Mouse (Mus musculus) ES-E14 (cell line): ENCODE results near the gene Inava. TPM values are rescaled to one million over a fixed set of nuclear protein-coding genes. Genes with fewer than 3 reads are reported as not detected.

Experiments used
- DNase-seq: peaks from one replicate; pipeline ENCODE4 v3.0.0-alpha.2; 2013; ENCODE audit warnings: low read depth, low spot score
- H3K27ac ChIP-seq: 2 replicates; pipeline ENCODE4 v1.5.1; 2012; ENCODE audit warnings: low read depth, mild to moderate bottlenecking, low read length, moderate library complexity, mixed read lengths; ENCODE audit not compliant: poor library complexity, insufficient read depth, severe bottlenecking
- H3K36me3 ChIP-seq: 2 replicates; pipeline ENCODE4 v1.6.1; 2012; ENCODE audit warnings: mild to moderate bottlenecking, low read length, moderate library complexity, mixed read lengths; ENCODE audit not compliant: control insufficient read depth, poor library complexity, insufficient read depth, severe bottlenecking
- H3K4me1 ChIP-seq, 2 experiments: fragments of 150-350 bp in 1 of 2; sonication (generic) in 1 of 2; 2 replicates each; pipeline ENCODE4 v1.6.1; 2012; ENCODE audit warnings: low read length in 2 of 2, mild to moderate bottlenecking in 1 of 2, mixed read lengths in 1 of 2; ENCODE audit not compliant: control insufficient read depth in 2 of 2, insufficient read depth in 2 of 2, poor library complexity in 1 of 2
- H3K4me3 ChIP-seq, 2 experiments: fragments of 150-350 bp in 1 of 2; sonication (generic) in 1 of 2; 2 replicates each; pipeline ENCODE4 v1.5.1; 2012; ENCODE audit warnings: low read length in 2 of 2, low read depth in 1 of 2, mild to moderate bottlenecking in 1 of 2, mixed read lengths in 1 of 2; ENCODE audit not compliant: insufficient read depth in 1 of 2, poor library complexity in 1 of 2, severe bottlenecking in 1 of 2
- H3K9ac ChIP-seq: 2 replicates; pipeline ENCODE4 v1.6.1; 2012; ENCODE audit warnings: low read depth, mild to moderate bottlenecking, low read length, mixed read lengths; ENCODE audit not compliant: poor library complexity, insufficient read depth, severe bottlenecking
- H3K9me3 ChIP-seq: fragments of 150-350 bp; sonication (generic); 2 replicates; pipeline ENCODE4 v1.6.1; 2012; ENCODE audit warnings: low read depth, mild to moderate bottlenecking, low read length; ENCODE audit not compliant: control insufficient read depth, insufficient read depth
- CHD2 ChIP-seq: IDR thresholded peaks from 2 replicates; pipeline ENCODE4 v1.6.1; 2014; ENCODE audit warnings: mild to moderate bottlenecking, low read depth, low read length, inconsistent platforms
- HCFC1 ChIP-seq: IDR thresholded peaks from 2 replicates; pipeline ENCODE4 v1.6.1; 2012; ENCODE audit warnings: low read length, inconsistent platforms, borderline replicate concordance; ENCODE audit not compliant: insufficient read depth
- MAFK ChIP-seq: IDR thresholded peaks from 2 replicates; pipeline ENCODE4 v1.6.1; 2014; ENCODE audit warnings: mild to moderate bottlenecking, low read depth, low read length, inconsistent platforms; ENCODE audit not compliant: insufficient read depth
- ZC3H11A ChIP-seq: IDR thresholded peaks from 2 replicates; pipeline ENCODE4 v1.6.1; 2012; ENCODE audit warnings: low read depth, mild to moderate bottlenecking, inconsistent platforms, low read length, borderline replicate concordance
- ZNF384 ChIP-seq: IDR thresholded peaks from 2 replicates; pipeline ENCODE4 v1.6.1; 2012; ENCODE audit warnings: low read depth, low read length, inconsistent platforms
- in situ Hi-C, 2 experiments: fragments of 600-800 bp; cut with MboI; formaldehyde crosslinking; loops; one replicate each; pipeline ENCODE4 v1.15.1; 2025; ENCODE audit warnings: low sequenced_read_pairs in 2 of 2, inconsistent platforms in 1 of 2; ENCODE audit not compliant: unreplicated experiment in 2 of 2
- total RNA-seq: library from RNA; depleted of rRNA; stranded (reverse); fragments of 300-350 nt; gene quantifications from 2 replicates; pipeline ENCODE4 v1.2.3, GENCODE M21; 2012

Inava gene
- total RNA-seq, 1 experiment: 8.5 TPM

- Histone ChIP-seq H3K4me1 (no peaks in the 10 kb centered on the region), H3K9me3 (no peaks in the 10 kb centered on the region), H3K36me3 (no peaks in the 10 kb centered on the region), H3K27ac (no peak overlapping the region), H3K9ac (no peak overlapping the region), H3K4me3 (no peak overlapping the region)
- TF ChIP-seq ZC3H11A: no peak
- no peak for TF ChIP-seq CHD2
- no peak for DNase-seq
- in situ Hi-C loops: no loop called here
Observed at GRCm38 (mm10) chr1:136244469-136244868, 10.4 kb upstream of the Inava start.

- DNase-seq: no peak
- in situ Hi-C loops: no loop called here
- no peak for TF ChIP-seq MAFK
- no peak for TF ChIP-seq ZNF384
- no peak for TF ChIP-seq HCFC1
- TF ChIP-seq ZC3H11A: no peak
- no peak for TF ChIP-seq CHD2
- Histone ChIP-seq H3K4me1 (no peaks in the 10 kb centered on the region), H3K9ac (no peak overlapping the region), H3K36me3 (no peaks in the 10 kb centered on the region), H3K27ac (no peak overlapping the region), H3K4me3 (no peak overlapping the region), H3K9me3 (no peaks in the 10 kb centered on the region)
Observed at GRCm38 (mm10) chr1:136241801-136242200, 7.7 kb upstream of the Inava start.

- TF ChIP-seq MAFK: no peak
- TF ChIP-seq HCFC1: no peak
- TF ChIP-seq CHD2: no peak
- DNase-seq: no peak
- H3K36me3 ChIP-seq: no peaks in the 10 kb centered on the region
- H3K9ac ChIP-seq: no peak overlapping the region
- H3K27ac ChIP-seq: no peak overlapping the region
- in situ Hi-C loops: no loop called here
- 0 out of 4 replicates have a peak, but pooled peaks cover 0 to 2% of the 10 kb centered on the region in 2 experiments for H3K4me1 ChIP-seq
- H3K9me3 ChIP-seq: no peaks in the 10 kb centered on the region
- H3K4me3 ChIP-seq: no peak overlapping the region
Observed at GRCm38 (mm10) chr1:136238495-136238894, 4.4 kb upstream of the Inava start.

- no peaks in the 10 kb centered on the region for H3K9me3 ChIP-seq
- peaks cover 7 to 18% of the 10 kb centered on the region in 2 experiments; a peak in 3 of 4 replicates for H3K4me1 ChIP-seq
- no peak for DNase-seq
- TF ChIP-seq MAFK (no peak), ZNF384 (no peak), ZC3H11A (no peak)
- no peaks in the 10 kb centered on the region for H3K36me3 ChIP-seq
- H3K9ac ChIP-seq: peak overlapping the region; percentile 86
- no peak overlapping the region for H3K27ac ChIP-seq
- in situ Hi-C loops: no loop called here
- H3K4me3 ChIP-seq: peak overlapping the region; percentile 63 to 78
Observed at GRCm38 (mm10) chr1:136234595-136235092, 580 bp upstream of the Inava start.
